Mouse (Mus musculus): Measurements from ENCODE around the gene Itpr3. TPM values are rescaled to one million over a fixed set of nuclear protein-coding genes. Genes with fewer than 3 reads are reported as not detected.
A peak's percentile ranks its signal among the peaks of the same experiment; 100 is the strongest.

Itpr3 gene
- polyA plus RNA-seq, 1 experiment from 2014 or later = 4.9 TPM

GRCm38 (mm10) chr17:27074849-27075745 is 18.0 kb downstream of the Itpr3 start:
- Histone ChIP-seq H3K27ac (no peak overlapping the region), H3K4me3 (no peak overlapping the region), H3K27me3 (no peaks in the 10 kb centered on the region), H3K4me2 (no peak overlapping the region), H3K36me3 (no peaks in the 10 kb centered on the region), H3K4me1 (no peaks in the 10 kb centered on the region), H3K9me3 (no peaks in the 10 kb centered on the region), H3K9ac (no peak overlapping the region)
- ATAC-seq (ENCODE audit: borderline replicate concordance, extremely low read depth, low FRiP score, low TSS enrichment) = no peak
- WGBS = 64% methylated on average over 17 of the region's 17 CpGs

- ATAC-seq (ENCODE audit: borderline replicate concordance, extremely low read depth, low FRiP score, low TSS enrichment) = no peak
These were observed 20.0 kb downstream of the Itpr3 start for GRCm38 (mm10) chr17:27077133-27077532.

GRCm38 (mm10) chr17:27077920-27078319 is 20.8 kb downstream of the Itpr3 start:
- Histone ChIP-seq H3K9ac (no peak overlapping the region), H3K36me3 (no peaks in the 10 kb centered on the region), H3K4me3 (no peak overlapping the region), H3K4me1 (peaks cover 5% of the 10 kb centered on the region), H3K27ac (no peak overlapping the region), H3K27me3 (no peaks in the 10 kb centered on the region), H3K4me2 (no peak overlapping the region), H3K9me3 (no peaks in the 10 kb centered on the region)
- ATAC-seq (ENCODE audit: borderline replicate concordance, extremely low read depth, low FRiP score, low TSS enrichment) = no peak
- 78% methylated on average over 6 of the region's 6 CpGs for WGBS

More at GRCm38 (mm10) chr17:27077133-27077532, 20.0 kb downstream of the Itpr3 start:
- Histone ChIP-seq H3K4me3 (no peak overlapping the region), H3K9ac (no peak overlapping the region), H3K4me2 (no peak overlapping the region), H3K9me3 (no peaks in the 10 kb centered on the region), H3K4me1 (peaks cover 5% of the 10 kb centered on the region), H3K27ac (no peak overlapping the region), H3K27me3 (no peaks in the 10 kb centered on the region), H3K36me3 (no peaks in the 10 kb centered on the region)
- WGBS = 94% methylated on average over 7 of the region's 7 CpGs

GRCm38 (mm10) chr17:27078499-27078898 is 21.4 kb downstream of the Itpr3 start:
- ATAC-seq (ENCODE audit: borderline replicate concordance, extremely low read depth, low FRiP score, low TSS enrichment) = no peak
- 75% methylated on average over 6 of the region's 6 CpGs for WGBS
- Histone ChIP-seq H3K27ac (no peak overlapping the region), H3K4me1 (peaks cover 9% of the 10 kb centered on the region), H3K9me3 (no peaks in the 10 kb centered on the region), H3K4me2 (no peak overlapping the region), H3K27me3 (no peaks in the 10 kb centered on the region), H3K4me3 (no peak overlapping the region), H3K9ac (no peak overlapping the region), H3K36me3 (no peaks in the 10 kb centered on the region)

- Histone ChIP-seq H3K27me3 (no peaks in the 10 kb centered on the region), H3K27ac (no peak overlapping the region), H3K9ac (no peak overlapping the region), H3K4me1 (peaks cover 12% of the 10 kb centered on the region), H3K4me2 (no peak overlapping the region), H3K4me3 (no peak overlapping the region), H3K36me3 (no peaks in the 10 kb centered on the region), H3K9me3 (no peaks in the 10 kb centered on the region)
- 68% methylated on average over 5 of the region's 5 CpGs for WGBS
- no peak for ATAC-seq (ENCODE audit: borderline replicate concordance, extremely low read depth, low FRiP score, low TSS enrichment)
These were observed 24.8 kb downstream of the Itpr3 start for GRCm38 (mm10) chr17:27081868-27082267.

- Histone ChIP-seq H3K4me2 (no peak overlapping the region), H3K4me3 (no peak overlapping the region), H3K9me3 (no peaks in the 10 kb centered on the region), H3K27me3 (no peaks in the 10 kb centered on the region), H3K27ac (no peak overlapping the region), H3K4me1 (peaks cover 12% of the 10 kb centered on the region), H3K36me3 (no peaks in the 10 kb centered on the region), H3K9ac (no peak overlapping the region)
- ATAC-seq (ENCODE audit: borderline replicate concordance, extremely low read depth, low FRiP score, low TSS enrichment) = no peak
- 54% methylated on average over 8 of the region's 8 CpGs for WGBS
These were observed 25.7 kb downstream of the Itpr3 start for GRCm38 (mm10) chr17:27082796-27083195.

GRCm38 (mm10) chr17:27083601-27084000 is 26.5 kb downstream of the Itpr3 start:
- H3K36me3 ChIP-seq = no peaks in the 10 kb centered on the region
- no peak for ATAC-seq (ENCODE audit: borderline replicate concordance, extremely low read depth, low FRiP score, low TSS enrichment)
- 0 out of 2 replicates have a peak overlapping the region, but pooled peaks have one; percentile 19 for H3K27ac ChIP-seq
- H3K27me3 ChIP-seq = no peaks in the 10 kb centered on the region
- H3K9me3 ChIP-seq = no peaks in the 10 kb centered on the region
- H3K9ac ChIP-seq = no peak overlapping the region
- H3K4me3 ChIP-seq = no peak overlapping the region
- no peak overlapping the region for H3K4me2 ChIP-seq
- peaks cover 12% of the 10 kb centered on the region for H3K4me1 ChIP-seq
- 53% methylated on average over 9 of the region's 9 CpGs for WGBS

GRCm38 (mm10) chr17:27085676-27086075 is 28.6 kb downstream of the Itpr3 start:
- Histone ChIP-seq H3K4me1 (peaks cover 12% of the 10 kb centered on the region), H3K4me2 (no peak overlapping the region), H3K27ac (no peak overlapping the region), H3K36me3 (no peaks in the 10 kb centered on the region), H3K27me3 (no peaks in the 10 kb centered on the region), H3K9me3 (no peaks in the 10 kb centered on the region), H3K4me3 (no peak overlapping the region), H3K9ac (no peak overlapping the region)
- ATAC-seq (ENCODE audit: borderline replicate concordance, extremely low read depth, low FRiP score, low TSS enrichment) = no peak
- 65% methylated on average over 2 of the region's 2 CpGs for WGBS

GRCm38 (mm10) chr17:27087426-27087825 is 30.3 kb downstream of the Itpr3 start:
- Histone ChIP-seq H3K27me3 (no peaks in the 10 kb centered on the region), H3K4me1 (0 out of 2 replicates have a peak, but pooled peaks cover 8% of the 10 kb centered on the region), H3K4me2 (no peak overlapping the region), H3K27ac (no peak overlapping the region), H3K9me3 (no peaks in the 10 kb centered on the region), H3K36me3 (no peaks in the 10 kb centered on the region), H3K9ac (no peak overlapping the region), H3K4me3 (no peak overlapping the region)
- no peak for ATAC-seq (ENCODE audit: borderline replicate concordance, extremely low read depth, low FRiP score, low TSS enrichment)
- 36% methylated on average over 12 of the region's 12 CpGs for WGBS

- 68% methylated on average over 9 of the region's 9 CpGs for WGBS
These were observed 33.0 kb downstream of the Itpr3 start for GRCm38 (mm10) chr17:27090068-27090467.

GRCm38 (mm10) chr17:27095690-27096089 is 38.6 kb downstream of the Itpr3 start:
- H3K4me1 ChIP-seq = no peaks in the 10 kb centered on the region
- H3K4me2 ChIP-seq = no peak overlapping the region
- no peak overlapping the region for H3K9ac ChIP-seq
- H3K27ac ChIP-seq = no peak overlapping the region
- H3K4me3 ChIP-seq = no peak overlapping the region
- H3K27me3 ChIP-seq = no peaks in the 10 kb centered on the region
- WGBS = 28% methylated on average over 13 of the region's 13 CpGs
- H3K36me3 ChIP-seq = no peaks in the 10 kb centered on the region
- H3K9me3 ChIP-seq = no peaks in the 10 kb centered on the region
- ATAC-seq (ENCODE audit: borderline replicate concordance, extremely low read depth, low FRiP score, low TSS enrichment) = no peak; the same call in 1 of the 2 replicates

More at GRCm38 (mm10) chr17:27090068-27090467, 33.0 kb downstream of the Itpr3 start:
- H3K4me1 ChIP-seq = no peaks in the 10 kb centered on the region
- no peak overlapping the region for H3K27ac ChIP-seq
- no peak overlapping the region for H3K4me2 ChIP-seq
- H3K9ac ChIP-seq = no peak overlapping the region
- ATAC-seq (ENCODE audit: borderline replicate concordance, extremely low read depth, low FRiP score, low TSS enrichment) = no peak
- no peaks in the 10 kb centered on the region for H3K9me3 ChIP-seq
- no peak overlapping the region for H3K4me3 ChIP-seq
- H3K36me3 ChIP-seq = no peaks in the 10 kb centered on the region
- H3K27me3 ChIP-seq = no peaks in the 10 kb centered on the region

GRCm38 (mm10) chr17:27101675-27102074 is 44.6 kb downstream of the Itpr3 start:
- Histone ChIP-seq H3K9ac (no peak overlapping the region), H3K4me2 (no peak overlapping the region), H3K36me3 (no peaks in the 10 kb centered on the region), H3K27ac (no peak overlapping the region), H3K4me1 (peaks cover 5% of the 10 kb centered on the region; the same call in 1 of the 2 replicates), H3K27me3 (no peaks in the 10 kb centered on the region), H3K9me3 (no peaks in the 10 kb centered on the region), H3K4me3 (no peak overlapping the region)
- no peak for ATAC-seq (ENCODE audit: borderline replicate concordance, extremely low read depth, low FRiP score, low TSS enrichment)
- 78% methylated on average over 5 of the region's 5 CpGs for WGBS

Measured in lung, embryonic 15.5 days (tissue).